Mouse (Mus musculus) hematopoietic stem cell, adult 5-6 weeks (primary cell): ENCODE measurements around the gene Ccdc97. TPM values are rescaled to one million over a fixed set of nuclear protein-coding genes. Genes with fewer than 3 reads are reported as not detected.

Source experiments
- ATAC-seq, 2 experiments: fragments of 125-278 bp in 1 of 2; replicated peaks in 1 of 2; 2 replicates each; pipeline ENCODE4 v1.8.0; 2016 to 2017; ENCODE audit warnings: inconsistent platforms in 2 of 2, mild to moderate bottlenecking in 2 of 2, moderate number of reproducible peaks in 2 of 2, low read depth in 1 of 2, moderate TSS enrichment in 1 of 2; ENCODE audit not compliant: low FRiP score in 2 of 2, poor library complexity in 2 of 2, severe bottlenecking in 2 of 2, insufficient read depth in 1 of 2, low TSS enrichment in 1 of 2
- total RNA-seq: library from RNA; stranded (forward); fragments of 172-1452, 232-1000 nt; gene quantifications from 2 replicates; pipeline ENCODE4 v1.2.3, GENCODE M21; 2017

Ccdc97 gene
- total RNA-seq, 1 experiment from 2014 or later, result 16.7 TPM

DNA sequence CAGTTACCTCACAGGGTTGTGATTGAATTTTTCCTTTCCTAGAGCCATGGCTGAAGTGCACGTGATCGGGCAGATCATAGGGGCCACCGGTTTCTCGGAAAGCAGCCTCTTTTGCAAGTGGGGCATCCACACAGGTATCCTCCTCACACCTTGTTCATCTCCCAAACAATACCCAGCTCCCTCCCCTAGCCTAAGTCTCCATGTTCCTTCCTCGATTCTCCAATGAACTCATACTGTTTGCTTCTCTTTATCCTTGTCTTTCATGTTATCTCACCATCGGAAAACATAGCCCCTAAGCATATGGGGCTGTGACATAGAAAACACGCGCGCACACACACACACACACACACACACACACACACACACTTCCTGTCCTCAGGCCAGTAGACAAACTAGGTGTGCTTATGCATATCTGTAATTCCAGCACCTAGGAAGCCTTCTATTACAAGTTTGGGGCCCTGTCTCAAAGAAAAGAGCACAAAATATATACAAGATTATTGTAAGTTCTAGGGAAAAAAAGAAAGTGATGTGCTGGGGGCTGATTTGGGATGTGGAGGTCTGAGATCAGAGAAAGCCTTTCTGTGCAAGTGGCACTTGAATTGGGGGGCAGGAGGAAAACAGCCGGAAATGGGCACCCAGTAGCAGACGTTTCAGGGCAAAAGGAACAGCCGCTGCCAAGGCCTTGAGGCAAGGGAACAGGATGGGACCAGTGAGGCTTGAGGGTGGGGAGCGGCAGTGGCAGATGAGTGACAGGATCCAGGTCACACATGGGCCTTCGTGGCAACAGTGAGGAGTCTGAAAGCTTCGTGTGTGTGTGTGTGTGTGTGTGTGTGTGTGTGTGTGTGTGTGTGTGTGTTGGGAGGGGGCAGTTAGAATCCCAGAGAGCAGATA lies 37.3 kb downstream of the Ccdc97 start:
- ATAC-seq, result no peak

DNA sequence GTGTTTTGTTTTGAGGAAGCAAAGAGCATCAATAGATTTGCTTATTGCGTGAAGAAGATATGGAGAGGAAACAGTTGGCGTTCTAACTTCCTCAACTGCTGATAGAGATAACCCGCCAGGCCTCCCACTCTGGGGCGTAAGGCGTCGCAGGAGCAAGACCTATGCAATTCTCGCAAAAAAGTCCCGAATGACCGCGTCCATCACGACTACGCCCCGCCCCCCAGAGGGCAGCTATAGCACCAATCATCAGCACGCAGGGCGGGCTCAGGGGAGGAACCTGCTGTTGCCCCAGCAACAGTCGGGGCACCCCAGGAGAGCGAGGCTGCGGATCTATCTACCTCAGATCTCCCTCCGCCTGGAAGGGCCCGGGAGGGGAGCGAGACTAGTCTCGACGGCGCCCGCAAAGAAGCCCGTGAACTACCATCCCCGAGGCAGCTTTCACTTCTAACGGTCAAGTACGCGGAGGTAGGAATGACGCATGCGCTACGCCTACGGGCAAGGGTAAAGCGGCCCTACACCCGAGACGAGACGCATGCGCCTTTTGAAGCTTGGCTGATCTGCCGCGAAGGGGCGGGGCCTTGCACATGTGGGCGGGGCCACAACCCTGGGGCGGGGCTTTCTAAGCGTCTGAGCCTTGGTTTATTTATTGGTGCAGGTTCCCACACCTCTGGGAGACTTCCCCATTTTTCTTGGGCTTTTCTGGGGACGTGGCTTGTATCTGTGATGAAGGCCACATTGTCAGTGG lies 38.2 kb downstream of the Ccdc97 start, which contains the start of gene B9d2:
TSS of gene B9d2 (plus strand) at position 267 of the 745 bp plus-strand sequence.
- peak; percentile 81 to 86 for ATAC-seq

DNA sequence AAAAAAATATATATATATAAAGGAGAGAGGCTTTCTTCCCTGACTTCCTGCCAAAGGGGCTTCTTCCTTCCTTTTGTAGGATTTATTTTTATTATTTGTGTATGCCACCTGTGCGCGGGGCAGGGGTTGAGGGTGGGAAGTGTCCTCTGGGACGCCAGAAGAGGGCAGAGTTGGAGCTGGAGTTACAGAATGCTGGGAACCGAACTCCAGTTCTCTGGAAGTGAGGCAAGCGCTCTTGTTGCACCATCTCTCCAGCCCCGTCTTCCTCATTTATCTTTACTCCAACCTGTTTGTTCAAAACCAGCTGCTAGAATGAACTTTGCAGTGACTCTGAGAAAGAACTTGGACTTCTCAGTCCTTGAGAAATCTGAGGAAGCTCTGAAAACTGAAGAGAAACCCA lies 38.9 kb downstream of the Ccdc97 start:
- ATAC-seq, result no peak

DNA sequence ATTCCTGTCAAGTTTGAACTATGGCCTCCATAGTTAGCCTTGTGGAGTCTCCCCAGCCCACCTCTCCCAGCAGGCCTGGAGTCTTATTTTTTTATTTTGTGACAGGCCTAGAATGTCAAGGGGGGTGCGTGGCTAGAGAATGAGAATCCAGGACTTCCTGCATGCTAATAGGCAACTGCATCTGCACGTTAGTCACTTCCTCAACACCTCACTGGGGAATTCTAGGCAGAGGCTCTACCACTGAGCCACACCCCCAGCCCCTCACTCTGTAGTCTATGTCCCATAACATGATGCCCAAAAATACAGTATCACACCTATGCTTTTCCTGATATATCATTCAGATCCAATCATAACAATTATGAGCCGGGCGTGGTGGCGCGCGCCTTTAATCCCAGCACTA lies 41.9 kb downstream of the Ccdc97 start:
- no peak for ATAC-seq

DNA sequence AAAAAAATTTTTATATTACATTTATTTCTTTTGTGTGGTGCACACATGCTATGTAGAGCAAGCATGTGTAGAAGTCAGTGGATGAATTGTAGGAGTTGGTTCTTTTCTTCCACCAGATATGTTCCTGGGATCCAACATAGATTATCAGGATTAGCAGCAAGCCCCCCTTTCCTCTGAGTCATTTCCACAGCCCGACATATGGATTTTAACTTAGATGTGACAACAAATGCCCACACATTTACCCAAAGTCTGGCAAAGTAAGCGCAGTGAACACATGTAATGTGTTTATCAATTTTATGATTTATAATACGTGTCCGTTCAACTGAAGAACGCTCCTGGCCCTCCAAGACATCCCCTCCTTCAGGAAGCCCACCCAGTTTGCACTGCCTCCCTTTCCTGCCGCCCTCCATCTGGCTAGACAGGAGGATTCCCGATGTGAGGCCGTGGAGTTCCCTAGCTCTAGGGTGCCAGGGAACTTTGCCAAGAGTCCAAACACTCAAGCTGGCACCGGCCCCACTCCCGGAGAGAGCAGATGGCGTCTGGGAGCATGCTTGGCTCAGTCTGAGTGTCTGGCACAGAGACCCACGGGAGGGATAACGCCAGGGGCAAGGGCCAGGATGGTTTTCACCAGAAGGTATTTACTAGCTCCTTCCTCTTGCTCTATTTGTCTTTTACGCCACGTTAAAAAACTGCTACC lies 42.7 kb downstream of the Ccdc97 start:
- ATAC-seq, result no peak

DNA sequence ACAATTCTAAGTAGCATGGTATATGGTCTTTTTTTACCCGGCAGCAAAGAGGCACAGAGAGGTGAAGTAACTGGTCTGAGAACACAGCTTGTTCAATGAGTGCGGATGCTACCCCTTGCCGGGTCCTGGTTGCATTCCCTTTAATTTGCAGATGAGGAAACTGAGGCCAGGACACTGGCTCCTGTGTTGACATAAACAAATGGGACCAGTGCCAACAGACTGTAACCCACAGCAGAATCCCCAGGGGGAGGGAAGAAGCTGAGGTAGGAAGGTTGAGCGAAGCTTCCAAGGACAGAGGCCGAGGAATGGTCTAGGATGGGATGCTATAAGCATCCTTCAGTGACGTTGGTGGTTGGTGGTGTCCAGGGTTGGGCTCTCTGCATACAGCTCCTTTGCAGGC lies 43.5 kb downstream of the Ccdc97 start:
- no peak for ATAC-seq

DNA sequence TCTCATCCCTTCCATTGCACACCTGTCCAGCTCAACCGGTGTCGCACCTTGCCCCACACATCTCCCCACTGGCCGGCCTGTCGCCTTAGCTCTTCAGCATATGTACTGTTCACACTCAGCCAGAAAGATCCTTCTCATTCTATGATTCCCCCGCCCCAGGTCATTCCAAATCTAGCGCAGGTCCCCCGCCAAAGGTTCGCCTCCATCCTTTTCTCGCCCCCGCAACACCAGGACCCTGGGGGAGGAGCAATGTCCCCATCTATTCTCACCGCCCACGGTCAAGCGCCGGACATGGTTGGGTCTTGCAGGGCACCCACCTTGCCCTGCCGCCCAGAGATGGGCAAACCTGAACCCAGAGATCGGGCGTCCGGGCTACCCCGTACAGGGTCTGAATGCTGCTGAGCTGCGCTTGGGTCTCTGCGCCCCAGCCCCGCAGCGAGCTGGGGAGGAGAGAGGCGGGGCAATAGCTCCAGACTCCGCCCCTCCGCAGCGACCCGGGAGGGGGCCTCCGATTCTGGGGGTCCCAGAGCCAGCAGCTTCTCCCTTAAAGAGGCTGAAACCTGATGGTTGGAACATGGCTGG lies 44.1 kb downstream of the Ccdc97 start, which contains the start of gene Tmem91:
TSS of gene Tmem91 (minus strand) at position 448 of the 582 bp plus-strand sequence.
- peak in 1 of 2 experiments; percentile 38; a peak in 3 of 4 replicates for ATAC-seq

DNA sequence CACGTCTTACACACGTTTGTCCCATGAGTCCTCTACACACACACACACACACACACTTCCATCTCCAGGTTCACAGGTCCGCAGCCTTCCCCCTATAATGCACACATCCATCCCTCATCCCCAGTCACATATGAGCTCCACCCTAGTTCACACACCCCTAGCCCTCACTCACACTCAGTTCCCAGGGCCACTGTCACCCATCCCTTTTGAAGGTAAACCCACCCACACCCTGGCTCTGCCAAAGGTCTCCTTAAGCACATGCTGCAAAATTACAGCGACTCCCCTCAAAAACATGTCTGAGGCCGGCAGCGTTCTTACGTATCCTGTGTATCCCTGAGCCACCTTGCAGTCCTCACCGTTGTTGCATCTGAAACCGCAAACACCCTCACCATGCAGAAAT lies 44.6 kb downstream of the Ccdc97 start:
- ATAC-seq, result peak; percentile 14 to 33; a peak in 1 of 4 replicates

DNA sequence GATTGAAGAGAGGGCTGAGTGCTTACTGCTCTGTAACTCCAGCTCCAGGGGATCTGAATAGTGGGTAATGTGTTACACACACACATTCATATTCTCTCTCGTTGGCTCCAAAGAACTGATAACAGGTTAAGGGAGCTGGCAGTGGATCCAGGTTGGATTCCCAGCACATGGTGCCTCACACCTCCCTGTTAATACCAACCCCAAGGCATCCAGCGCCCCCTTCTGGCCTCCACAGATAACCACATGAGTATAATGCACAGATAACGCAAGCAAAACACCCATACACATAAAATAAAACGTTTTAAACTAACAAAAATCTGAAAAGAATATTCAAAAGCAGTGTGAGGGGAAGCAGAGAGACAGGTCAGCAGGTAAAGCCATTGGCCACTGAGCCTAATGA lies 46.4 kb downstream of the Ccdc97 start:
- no peak for ATAC-seq

DNA sequence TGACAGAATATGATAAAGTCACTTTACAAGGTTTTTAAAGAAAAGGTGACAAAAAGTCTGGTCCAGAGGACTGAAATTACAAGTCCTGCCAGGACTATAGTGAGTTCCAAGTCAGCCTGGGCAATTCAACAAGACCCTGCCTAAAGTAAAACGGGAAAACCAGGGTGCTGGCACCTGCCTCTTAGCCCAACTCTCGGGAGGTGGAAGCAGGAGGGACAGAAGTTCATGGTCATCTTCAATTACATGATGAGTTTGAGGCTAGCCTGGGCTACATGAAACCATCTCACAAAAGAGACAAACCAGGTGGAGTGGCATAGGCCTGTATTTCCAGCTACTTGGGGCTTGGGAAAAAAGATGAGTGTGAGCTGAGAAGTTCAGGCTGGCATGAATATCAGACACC lies 47.2 kb downstream of the Ccdc97 start:
- ATAC-seq, result no peak

DNA sequence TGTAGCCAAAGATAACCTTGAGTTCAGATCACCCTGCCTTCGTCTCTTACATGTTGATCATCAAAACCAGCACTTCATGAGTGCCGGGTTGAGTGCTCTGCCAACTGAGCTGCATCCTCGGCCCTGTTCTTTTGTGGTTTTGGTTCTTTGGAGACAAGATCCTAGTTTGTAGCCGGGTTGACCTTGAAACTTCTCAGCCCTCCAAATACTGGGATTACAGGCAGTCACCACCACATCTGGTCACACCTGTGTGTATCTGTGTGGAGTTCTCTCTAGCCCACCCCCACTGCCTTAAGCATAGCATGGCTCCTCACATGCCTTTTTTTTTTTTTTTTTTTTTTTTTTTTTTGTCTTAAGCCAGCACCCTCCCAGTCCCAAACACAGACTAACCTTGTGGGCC lies 48.8 kb downstream of the Ccdc97 start:
- no peak for ATAC-seq

DNA sequence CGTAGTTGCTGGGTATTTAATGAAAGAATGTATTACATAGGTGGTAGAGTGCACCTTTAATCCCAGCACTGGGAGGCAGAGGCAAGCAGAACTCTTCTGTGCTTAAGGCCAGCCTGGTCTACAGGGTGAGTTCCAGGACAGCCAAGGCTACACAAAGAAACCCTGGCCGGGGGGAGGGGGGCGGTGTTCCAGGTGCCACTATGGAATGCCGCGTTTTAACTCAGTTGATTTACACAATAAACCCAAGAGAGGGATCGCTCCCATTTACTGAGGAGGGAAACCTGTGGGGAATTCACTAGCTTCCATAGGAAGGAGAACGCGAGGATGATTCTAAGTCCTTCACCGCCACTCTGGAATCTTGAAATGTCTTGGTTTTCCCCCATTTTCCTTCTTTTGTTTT lies 49.3 kb downstream of the Ccdc97 start:
- no peak for ATAC-seq

DNA sequence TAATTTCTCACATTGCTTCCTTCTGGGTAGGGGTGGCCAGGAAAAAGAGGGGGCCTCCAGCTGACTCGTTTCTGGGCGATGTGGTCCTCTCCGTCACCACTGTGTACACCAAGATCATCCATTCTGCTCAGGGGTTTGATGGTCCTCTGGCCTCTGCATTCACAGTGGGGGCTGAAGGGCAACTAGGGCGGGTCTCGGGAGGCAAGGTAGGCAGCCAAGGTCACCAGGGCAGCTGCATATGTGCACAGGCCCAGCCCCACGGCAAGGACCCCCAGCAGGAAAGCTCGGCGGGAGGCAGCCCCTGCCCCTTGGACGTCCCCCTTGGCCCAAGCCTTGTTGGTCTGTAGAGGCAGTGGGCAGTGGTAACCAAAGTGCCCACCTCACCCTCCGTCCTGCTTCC lies 49.7 kb downstream of the Ccdc97 start:
- no peak for ATAC-seq

DNA sequence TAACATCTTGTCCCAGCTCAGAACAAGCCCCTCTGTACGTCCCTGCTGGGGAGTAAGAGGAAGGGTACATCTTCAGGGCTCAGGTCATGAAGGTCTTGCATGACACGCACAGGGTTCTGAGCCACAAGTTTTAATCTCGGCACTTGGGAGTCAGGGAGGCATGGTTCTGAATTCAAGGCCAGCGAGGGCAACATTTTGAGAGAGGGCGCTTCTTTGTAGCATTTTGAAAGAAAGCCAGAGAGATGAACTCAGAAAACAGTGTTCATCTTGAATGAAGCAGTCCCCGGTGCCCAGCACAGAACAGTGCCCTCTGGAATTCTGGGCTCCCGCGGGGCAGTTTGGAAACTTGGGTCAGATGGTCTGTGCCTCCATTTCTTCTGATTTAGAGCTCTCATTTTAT lies 52.5 kb downstream of the Ccdc97 start:
- no peak for ATAC-seq
